Mouse (Mus musculus): ENCODE results near the gene Nol12.

GRCm38 (mm10) chr15:78955663-78956062 lies 20.9 kb downstream of the Nol12 start:
- TF ChIP-seq CTCF (IDR thresholded peaks at IDR 0.05; ENCODE audit: borderline replicate concordance, extremely low read depth, insufficient read depth, insufficient read length): no peak
- TF ChIP-seq POLR2A (IDR thresholded peaks at IDR 0.05; ENCODE audit: borderline replicate concordance, extremely low read depth, insufficient read depth, insufficient read length, poor library complexity, severe bottlenecking): no peak
